Mouse (Mus musculus): ENCODE measurements around the gene Hoxa10.

Gene Hoxa10

GRCm38 (mm10) chr6:52262463-52263320 is 22.0 kb upstream of the Hoxa10 start:
- no peak for DNase-seq (ENCODE audit: low spot score in 2 of 2)

- DNase-seq (ENCODE audit: low spot score in 2 of 2), result no peak
Measured at GRCm38 (mm10) chr6:52261751-52262462, 21.3 kb upstream of the Hoxa10 start.

DNA sequence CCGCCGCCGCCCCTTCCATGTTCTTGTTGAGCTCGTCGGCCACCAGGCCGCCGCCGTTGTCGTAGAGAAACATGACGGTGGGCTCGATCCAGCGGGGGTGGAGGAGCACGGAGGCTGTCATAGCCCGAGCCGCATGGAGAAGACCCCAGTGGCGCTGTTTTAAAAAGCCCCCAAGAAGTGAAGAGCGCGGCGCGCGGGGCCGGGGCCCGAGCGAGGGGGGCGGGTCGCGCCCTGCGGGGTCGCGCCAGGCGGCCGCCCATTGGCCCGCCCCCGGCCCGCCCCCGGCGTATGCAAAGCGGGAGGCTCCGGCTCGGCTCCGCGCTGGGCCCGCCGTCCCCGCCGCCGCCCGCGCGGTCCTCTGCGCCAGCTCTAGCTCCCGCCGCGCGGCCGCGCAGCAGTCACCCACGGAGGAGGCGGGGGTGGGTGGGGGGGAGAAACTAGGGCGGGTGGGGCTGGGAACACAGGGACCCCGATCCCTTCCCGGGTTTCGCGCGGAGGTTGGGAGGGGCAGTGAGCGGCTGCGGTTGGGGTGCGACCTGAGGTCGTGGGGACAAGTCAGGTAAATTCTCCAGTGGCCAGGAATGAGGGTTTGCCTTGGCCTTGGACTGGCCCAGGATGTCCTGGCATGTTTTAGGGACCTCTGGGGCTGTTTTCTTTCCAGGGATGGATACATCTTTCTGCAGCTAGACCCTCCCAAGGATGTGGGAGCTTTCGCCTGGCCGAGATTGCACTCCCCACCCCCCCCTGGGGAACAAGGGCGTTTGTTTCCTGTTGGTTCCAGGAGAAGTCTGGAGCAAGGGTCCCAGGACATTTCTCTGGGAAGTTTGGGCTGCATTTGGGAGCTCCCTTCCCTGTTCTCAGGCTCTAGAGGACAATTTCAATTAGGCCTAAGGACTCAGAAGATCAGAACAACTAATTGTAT is 20.3 kb upstream of the Hoxa10 start, which contains the start of gene Hoxa13:
TSS of gene Hoxa13 (minus strand) at position 227 of the 922 bp plus-strand sequence.
- DNase-seq (ENCODE audit: low spot score in 2 of 2), result peak; percentile 28 to 62

GRCm38 (mm10) chr6:52259811-52260261 is 19.2 kb upstream of the Hoxa10 start:
- DNase-seq (ENCODE audit: low spot score in 2 of 2), result no peak

DNA sequence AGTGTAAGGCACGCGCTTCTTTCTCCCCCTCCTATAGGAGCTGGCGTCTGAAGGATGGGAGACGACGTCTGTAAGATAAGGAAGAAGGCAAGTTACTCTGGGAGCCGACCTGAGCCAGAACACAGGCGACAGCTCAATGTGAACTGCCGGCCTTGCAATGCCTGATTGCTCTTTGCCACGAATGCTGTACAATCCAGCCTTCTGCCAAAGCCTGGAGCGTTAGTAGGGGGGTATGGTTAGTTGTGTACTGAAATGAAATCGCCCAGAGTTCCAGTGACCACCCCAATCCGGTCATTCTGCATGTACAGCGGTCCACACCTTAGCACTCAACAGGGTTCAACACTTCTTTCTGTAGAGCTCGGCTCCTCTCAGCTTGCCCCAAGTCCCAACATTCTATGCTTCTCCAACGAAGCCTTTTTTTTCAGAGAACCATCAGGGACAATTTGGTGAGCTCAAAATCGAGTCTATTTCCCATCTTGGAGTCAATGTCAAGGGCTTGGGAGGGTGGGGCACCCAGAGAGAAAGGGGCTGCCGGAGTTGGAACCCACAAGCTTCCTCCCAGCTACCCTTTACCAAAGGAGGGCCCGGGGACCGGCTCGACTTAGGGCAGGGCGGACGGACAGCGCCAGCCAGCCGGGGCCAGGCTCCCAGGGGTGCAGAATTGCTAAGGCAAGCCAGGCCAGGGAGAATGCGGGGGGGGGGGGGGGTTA is 18.6 kb upstream of the Hoxa10 start:
- no peak for DNase-seq (ENCODE audit: low spot score in 2 of 2)

DNA sequence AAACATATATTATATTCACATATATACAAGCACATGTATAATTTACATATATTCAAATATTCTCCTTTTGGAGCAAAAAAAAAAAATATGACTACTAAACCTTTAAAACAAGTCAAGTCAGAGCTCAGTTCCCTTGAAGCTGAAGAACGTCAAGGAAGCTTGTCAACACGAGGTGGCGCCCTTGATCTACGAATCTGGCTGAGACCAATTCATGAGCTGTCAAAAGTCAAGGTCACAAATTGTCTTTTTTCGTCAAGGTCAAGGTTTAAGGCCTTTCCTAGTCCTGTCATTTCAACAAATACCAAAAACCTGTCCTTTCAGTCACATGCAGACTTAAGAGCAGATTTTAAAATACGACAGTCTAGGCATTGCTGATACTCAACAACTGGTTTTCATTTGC is 16.3 kb upstream of the Hoxa10 start:
- peak; percentile 64 to 90 for DNase-seq (ENCODE audit: low spot score in 2 of 2)

DNA sequence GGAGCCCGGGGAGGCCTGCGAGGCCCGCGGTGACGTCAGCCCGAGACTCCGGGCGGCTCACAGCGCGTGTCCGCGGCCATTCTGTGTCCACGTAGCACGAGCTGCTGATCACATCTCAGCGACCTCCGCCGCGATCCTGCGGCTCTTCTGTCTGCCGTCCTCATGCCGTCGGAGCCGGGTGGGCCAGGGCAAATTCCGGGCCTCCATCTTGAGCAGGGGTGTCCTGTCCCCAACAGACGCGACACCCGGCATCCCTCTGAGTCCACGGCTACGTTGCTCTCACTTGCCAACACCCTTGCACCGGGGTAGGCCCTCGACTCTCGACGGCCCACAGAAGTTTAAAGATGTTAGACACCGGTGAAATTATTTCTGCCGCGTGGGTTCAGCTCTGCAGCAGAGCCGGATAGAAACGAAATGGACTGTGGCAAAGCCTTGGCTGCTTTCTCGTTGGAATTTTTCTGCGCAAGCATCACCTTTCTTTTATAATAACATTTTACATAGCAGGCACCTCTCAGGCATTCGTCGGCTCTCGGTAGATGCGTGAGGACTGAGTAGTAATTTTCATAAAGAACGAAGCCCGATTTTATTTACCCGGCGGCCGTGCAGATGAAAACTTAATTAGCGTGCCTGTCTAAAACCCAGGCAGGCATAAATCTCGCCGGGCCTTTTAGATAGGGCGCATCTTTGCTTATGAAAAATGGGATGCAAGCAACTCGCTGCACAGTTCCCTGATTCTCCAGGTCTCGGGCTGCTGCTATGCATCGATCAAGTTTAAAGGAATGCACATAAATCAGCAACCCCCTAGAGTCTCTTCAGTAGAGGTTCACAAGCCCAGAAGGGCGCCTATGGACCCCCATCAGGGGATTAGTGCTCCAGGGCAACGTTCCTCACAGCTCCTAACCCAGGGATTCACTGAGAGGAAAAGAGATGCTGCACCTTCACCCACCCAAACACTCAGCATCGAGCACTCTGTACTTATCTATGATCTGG is 13.2 kb upstream of the Hoxa10 start:
- DNase-seq (ENCODE audit: low spot score in 2 of 2), result no peak

DNA sequence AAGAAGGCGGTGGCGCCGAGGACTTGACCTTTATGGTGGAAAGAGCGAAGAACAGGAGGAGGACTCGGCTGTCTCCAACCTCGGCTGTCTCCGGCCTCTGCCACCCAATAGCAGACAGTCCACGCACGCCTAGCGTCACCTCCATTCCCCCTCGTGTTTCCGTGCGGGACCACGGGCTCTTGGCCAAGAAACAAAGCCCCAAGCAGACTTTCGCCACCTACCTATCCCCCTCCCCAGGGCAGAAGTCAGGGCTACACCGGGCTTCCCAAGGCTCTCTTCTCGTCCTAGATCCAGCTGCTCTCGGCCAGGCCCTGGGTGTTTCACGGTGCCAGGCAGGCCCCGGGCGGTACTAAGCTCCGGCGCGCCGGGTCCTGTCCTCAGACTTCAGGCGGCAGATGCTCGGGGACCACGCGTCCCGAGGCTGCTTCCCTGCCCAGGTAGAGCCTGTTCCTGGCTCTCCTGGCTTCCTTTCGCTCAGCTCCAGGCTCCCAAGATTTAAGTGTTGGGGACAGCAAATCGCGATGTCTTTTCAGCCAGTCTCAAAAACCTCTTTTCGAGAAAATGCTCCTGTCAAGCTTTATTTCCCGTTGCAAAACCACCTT is 12.2 kb upstream of the Hoxa10 start:
- no peak for DNase-seq (ENCODE audit: low spot score in 2 of 2)

GRCm38 (mm10) chr6:52252016-52252774 is 11.5 kb upstream of the Hoxa10 start:
- DNase-seq (ENCODE audit: low spot score in 2 of 2), result no peak

DNA sequence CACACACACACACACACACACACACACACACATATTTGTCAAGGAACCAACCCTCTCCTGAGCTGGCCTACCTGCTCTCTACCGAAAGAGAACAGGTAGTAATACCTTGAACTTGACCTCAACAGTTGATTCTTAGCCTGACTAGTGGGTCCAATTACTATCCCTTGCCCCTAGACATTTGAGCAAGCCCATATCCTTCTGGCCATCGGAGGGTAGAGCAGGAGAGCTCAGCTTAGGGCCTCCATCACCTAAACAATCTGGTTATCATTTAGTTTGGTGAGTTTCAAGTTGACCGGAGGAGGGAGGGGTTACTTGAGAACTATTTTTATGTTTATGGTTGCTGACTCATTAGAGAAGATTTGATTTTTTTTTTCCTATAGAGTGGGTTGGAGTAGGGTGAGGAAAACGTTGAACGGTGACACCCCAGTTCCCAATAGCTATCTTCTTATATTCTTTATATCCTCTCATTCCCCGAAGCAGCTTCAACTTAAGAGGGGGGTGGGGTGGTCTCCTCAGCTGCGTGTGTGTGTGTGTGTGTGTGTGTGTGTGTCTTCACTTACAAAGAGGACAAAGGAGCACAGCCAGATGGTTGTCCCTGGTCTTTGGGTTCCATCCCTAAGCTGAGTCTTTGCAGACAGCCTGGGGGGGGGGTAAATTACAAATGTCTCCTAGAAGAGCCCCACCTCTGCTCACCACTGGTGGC is 10.7 kb upstream of the Hoxa10 start:
- no peak for DNase-seq (ENCODE audit: low spot score in 2 of 2)

GRCm38 (mm10) chr6:52249826-52250225 is 9.2 kb upstream of the Hoxa10 start:
- DNase-seq (ENCODE audit: low spot score in 2 of 2), result no peak

- DNase-seq (ENCODE audit: low spot score in 2 of 2), result no peak
Measured at GRCm38 (mm10) chr6:52249415-52249738, 8.7 kb upstream of the Hoxa10 start.

- DNase-seq (ENCODE audit: low spot score in 2 of 2), result no peak
Measured at GRCm38 (mm10) chr6:52248638-52249414, 8.2 kb upstream of the Hoxa10 start.

- DNase-seq (ENCODE audit: low spot score in 2 of 2), result no peak
Measured at GRCm38 (mm10) chr6:52247766-52248637, 7.3 kb upstream of the Hoxa10 start.

DNA sequence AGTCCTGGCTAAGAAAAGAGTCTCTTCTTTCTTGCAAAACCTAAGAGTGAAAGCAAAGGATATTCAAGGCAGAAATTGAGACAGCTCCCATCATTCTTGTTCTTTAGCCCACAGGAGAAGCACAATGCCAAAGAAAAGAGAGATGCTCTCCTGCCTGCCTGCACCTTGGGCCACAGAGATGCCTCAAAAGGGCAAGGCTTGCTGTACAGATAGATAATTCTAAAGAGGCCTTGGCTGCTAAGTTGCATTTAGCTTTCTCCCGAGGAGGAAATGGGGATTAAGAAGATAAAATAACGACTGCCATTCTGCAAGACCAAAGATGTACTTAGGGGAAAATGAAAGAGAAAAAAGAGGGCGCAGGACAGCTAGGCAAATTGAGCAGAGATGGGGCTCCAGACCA is 6.3 kb upstream of the Hoxa10 start:
- no peak for DNase-seq (ENCODE audit: low spot score in 2 of 2)

DNA sequence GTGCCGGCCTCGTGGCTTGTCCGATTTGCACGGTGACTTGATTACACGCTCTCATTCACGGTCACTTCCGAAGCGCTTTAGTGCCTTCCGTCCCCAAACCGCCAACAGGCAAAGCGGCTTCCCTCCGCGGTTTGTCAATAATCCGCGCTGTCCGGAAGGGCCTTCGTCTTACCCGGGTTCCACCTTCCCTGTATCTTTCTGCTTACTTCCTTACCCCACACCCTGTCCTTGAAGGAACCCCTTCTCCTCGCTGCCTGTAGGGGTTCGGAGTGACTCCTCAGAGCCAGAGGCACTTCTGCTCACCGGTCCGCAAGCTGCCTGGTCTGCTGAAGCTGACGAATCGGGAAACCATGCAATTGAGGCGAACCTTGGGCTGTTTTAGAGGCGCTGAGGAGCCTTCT is 5.7 kb upstream of the Hoxa10 start:
- DNase-seq (ENCODE audit: low spot score in 2 of 2), result no peak

- no peak for DNase-seq (ENCODE audit: low spot score in 2 of 2)
Measured at GRCm38 (mm10) chr6:52245757-52246142, 5.1 kb upstream of the Hoxa10 start, which contains the start of gene Hoxa11. TSS of gene Hoxa11 (minus strand) at chr6:52245810.
